Mouse (Mus musculus): ENCODE data around the gene Inpp5b. TPM values are rescaled to one million over a fixed set of nuclear protein-coding genes. Genes with fewer than 3 reads are reported as not detected.

Inpp5b gene
- polyA plus RNA-seq, 1 experiment = 27.0 TPM

GRCm38 (mm10) chr4:124738783-124739182 lies 2.9 kb upstream of the Inpp5b start:
- H3K4me3 ChIP-seq (ENCODE audit: low read depth, low read length) = no peak overlapping the region
- no peaks in the 10 kb centered on the region for H3K9me3 ChIP-seq (replicated peaks; ENCODE audit: control insufficient read depth, insufficient read depth, low read length, poor library complexity, severe bottlenecking)
- H3K4me1 ChIP-seq (ENCODE audit: control insufficient read depth, insufficient read depth, low read length) = no peaks in the 10 kb centered on the region
- H3K27me3 ChIP-seq (ENCODE audit: control insufficient read depth, insufficient read depth, low read length, poor library complexity, severe bottlenecking) = no peaks in the 10 kb centered on the region
- H3K27ac ChIP-seq (ENCODE audit: insufficient read depth, low read length) = no peak overlapping the region
- no peak for TF ChIP-seq EP300 (IDR thresholded peaks at IDR 0.05; ENCODE audit: insufficient read depth, low read depth, low read length)
- TF ChIP-seq POLR2A (IDR thresholded peaks at IDR 0.05; ENCODE audit: insufficient read depth, low read length) = no peak
- TF ChIP-seq CTCF (IDR thresholded peaks at IDR 0.05; ENCODE audit: low read depth, low read length) = no peak
- no peaks in the 10 kb centered on the region for H3K36me3 ChIP-seq (ENCODE audit: control insufficient read depth, insufficient read depth, low read length, poor library complexity, severe bottlenecking)
- no peak overlapping the region for H3K9ac ChIP-seq (ENCODE audit: low read depth, poor library complexity, severe bottlenecking)

GRCm38 (mm10) chr4:124742839-124743238 lies 1.2 kb downstream of the Inpp5b start:
- TF ChIP-seq CTCF (IDR thresholded peaks at IDR 0.05; ENCODE audit: low read depth, low read length) (no peak), POLR2A (IDR thresholded peaks at IDR 0.05; ENCODE audit: insufficient read depth, low read length) (no peak), EP300 (IDR thresholded peaks at IDR 0.05; ENCODE audit: insufficient read depth, low read depth, low read length) (no peak)

GRCm38 (mm10) chr4:124746577-124746976 lies 4.9 kb downstream of the Inpp5b start:
- Histone ChIP-seq H3K36me3 (ENCODE audit: control insufficient read depth, insufficient read depth, low read length, poor library complexity, severe bottlenecking) (no peaks in the 10 kb centered on the region), H3K4me1 (ENCODE audit: control insufficient read depth, insufficient read depth, low read length) (no peaks in the 10 kb centered on the region), H3K27me3 (ENCODE audit: control insufficient read depth, insufficient read depth, low read length, poor library complexity, severe bottlenecking) (no peaks in the 10 kb centered on the region), H3K27ac (ENCODE audit: insufficient read depth, low read length) (no peak overlapping the region), H3K4me3 (ENCODE audit: low read depth, low read length) (no peak overlapping the region), H3K9me3 (replicated peaks; ENCODE audit: control insufficient read depth, insufficient read depth, low read length, poor library complexity, severe bottlenecking) (no peaks in the 10 kb centered on the region), H3K9ac (ENCODE audit: low read depth, poor library complexity, severe bottlenecking) (no peak overlapping the region)
- no peak for TF ChIP-seq CTCF (IDR thresholded peaks at IDR 0.05; ENCODE audit: low read depth, low read length)
- no peak for TF ChIP-seq EP300 (IDR thresholded peaks at IDR 0.05; ENCODE audit: insufficient read depth, low read depth, low read length)
- no peak for TF ChIP-seq POLR2A (IDR thresholded peaks at IDR 0.05; ENCODE audit: insufficient read depth, low read length)

More at GRCm38 (mm10) chr4:124742839-124743238, 1.2 kb downstream of the Inpp5b start:
- no peak overlapping the region for H3K27ac ChIP-seq (ENCODE audit: insufficient read depth, low read length)
- no peaks in the 10 kb centered on the region for H3K27me3 ChIP-seq (ENCODE audit: control insufficient read depth, insufficient read depth, low read length, poor library complexity, severe bottlenecking)
- H3K9me3 ChIP-seq (replicated peaks; ENCODE audit: control insufficient read depth, insufficient read depth, low read length, poor library complexity, severe bottlenecking) = no peaks in the 10 kb centered on the region
- no peak overlapping the region for H3K9ac ChIP-seq (ENCODE audit: low read depth, poor library complexity, severe bottlenecking)
- no peaks in the 10 kb centered on the region for H3K36me3 ChIP-seq (ENCODE audit: control insufficient read depth, insufficient read depth, low read length, poor library complexity, severe bottlenecking)
- no peak overlapping the region for H3K4me3 ChIP-seq (ENCODE audit: low read depth, low read length)
- no peaks in the 10 kb centered on the region for H3K4me1 ChIP-seq (ENCODE audit: control insufficient read depth, insufficient read depth, low read length)

GRCm38 (mm10) chr4:124747851-124748250 lies 6.2 kb downstream of the Inpp5b start:
- Histone ChIP-seq H3K4me1 (ENCODE audit: control insufficient read depth, insufficient read depth, low read length) (no peaks in the 10 kb centered on the region), H3K9ac (ENCODE audit: low read depth, poor library complexity, severe bottlenecking) (no peak overlapping the region), H3K36me3 (ENCODE audit: control insufficient read depth, insufficient read depth, low read length, poor library complexity, severe bottlenecking) (no peaks in the 10 kb centered on the region), H3K9me3 (replicated peaks; ENCODE audit: control insufficient read depth, insufficient read depth, low read length, poor library complexity, severe bottlenecking) (no peaks in the 10 kb centered on the region), H3K27me3 (ENCODE audit: control insufficient read depth, insufficient read depth, low read length, poor library complexity, severe bottlenecking) (no peaks in the 10 kb centered on the region), H3K4me3 (ENCODE audit: low read depth, low read length) (no peak overlapping the region), H3K27ac (ENCODE audit: insufficient read depth, low read length) (no peak overlapping the region)
- no peak for TF ChIP-seq CTCF (IDR thresholded peaks at IDR 0.05; ENCODE audit: low read depth, low read length)
- TF ChIP-seq POLR2A (IDR thresholded peaks at IDR 0.05; ENCODE audit: insufficient read depth, low read length) = no peak
- no peak for TF ChIP-seq EP300 (IDR thresholded peaks at IDR 0.05; ENCODE audit: insufficient read depth, low read depth, low read length)

DNA sequence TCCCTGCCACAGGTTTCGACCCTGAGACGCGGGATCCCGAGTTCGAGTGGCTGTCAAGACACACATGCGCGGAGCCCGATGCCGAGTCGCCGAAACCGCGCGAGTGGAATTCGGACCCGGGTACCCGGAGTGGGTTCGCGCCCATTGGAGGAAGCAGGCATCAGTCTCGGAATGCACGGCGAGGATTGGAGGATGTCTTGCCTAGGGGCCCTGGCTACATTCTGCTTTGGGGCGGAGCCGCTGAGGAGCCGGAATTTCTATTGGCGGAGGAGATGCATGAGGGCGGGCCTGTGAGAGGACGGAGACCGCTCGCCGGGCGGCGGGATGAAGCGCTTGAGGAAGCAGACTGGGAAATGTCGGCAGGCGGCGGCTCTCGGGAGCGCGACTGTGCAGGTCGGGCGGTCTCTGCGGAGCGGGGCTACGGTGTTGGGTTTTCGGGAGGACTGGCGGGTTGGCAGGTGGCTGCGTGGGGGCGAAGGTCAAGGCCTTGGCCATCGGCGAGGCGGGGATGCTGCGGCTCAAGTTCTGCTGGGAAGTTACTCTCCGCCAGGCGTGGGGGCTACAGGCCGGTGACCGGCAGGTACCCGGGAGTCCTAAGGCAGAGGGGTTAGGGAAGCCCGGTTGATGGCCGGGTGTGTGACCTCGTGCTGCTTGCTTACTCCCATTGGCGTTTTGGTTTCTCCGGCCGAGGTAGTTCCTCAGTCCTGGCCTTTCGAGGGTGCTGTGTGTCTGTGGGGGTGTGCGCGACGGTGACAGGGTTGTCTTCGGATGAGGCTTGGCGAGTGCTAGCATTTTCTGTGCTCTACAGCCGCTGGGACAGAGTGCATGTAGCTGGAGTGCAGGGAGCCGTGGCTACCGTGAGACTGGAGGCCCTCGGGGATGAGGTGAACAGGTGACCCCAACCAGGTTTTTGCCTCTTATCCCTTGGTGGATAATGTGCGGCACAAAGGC lies 9.9 kb downstream of the Inpp5b start:
- Histone ChIP-seq H3K27ac (ENCODE audit: insufficient read depth, low read length) (no peak overlapping the region), H3K9me3 (replicated peaks; ENCODE audit: control insufficient read depth, insufficient read depth, low read length, poor library complexity, severe bottlenecking) (no peaks in the 10 kb centered on the region), H3K4me1 (ENCODE audit: control insufficient read depth, insufficient read depth, low read length) (no peaks in the 10 kb centered on the region), H3K27me3 (ENCODE audit: control insufficient read depth, insufficient read depth, low read length, poor library complexity, severe bottlenecking) (no peaks in the 10 kb centered on the region), H3K36me3 (ENCODE audit: control insufficient read depth, insufficient read depth, low read length, poor library complexity, severe bottlenecking) (no peaks in the 10 kb centered on the region), H3K9ac (ENCODE audit: low read depth, poor library complexity, severe bottlenecking) (peak overlapping the region; percentile 40), H3K4me3 (ENCODE audit: low read depth, low read length) (peak overlapping the region; percentile 88)
- TF ChIP-seq EP300 (IDR thresholded peaks at IDR 0.05; ENCODE audit: insufficient read depth, low read depth, low read length) (no peak), CTCF (IDR thresholded peaks at IDR 0.05; ENCODE audit: low read depth, low read length) (no peak), POLR2A (IDR thresholded peaks at IDR 0.05; ENCODE audit: insufficient read depth, low read length) (no peak)
